Mouse (Mus musculus): ENCODE results near the gene Cyp4x1.

DNA sequence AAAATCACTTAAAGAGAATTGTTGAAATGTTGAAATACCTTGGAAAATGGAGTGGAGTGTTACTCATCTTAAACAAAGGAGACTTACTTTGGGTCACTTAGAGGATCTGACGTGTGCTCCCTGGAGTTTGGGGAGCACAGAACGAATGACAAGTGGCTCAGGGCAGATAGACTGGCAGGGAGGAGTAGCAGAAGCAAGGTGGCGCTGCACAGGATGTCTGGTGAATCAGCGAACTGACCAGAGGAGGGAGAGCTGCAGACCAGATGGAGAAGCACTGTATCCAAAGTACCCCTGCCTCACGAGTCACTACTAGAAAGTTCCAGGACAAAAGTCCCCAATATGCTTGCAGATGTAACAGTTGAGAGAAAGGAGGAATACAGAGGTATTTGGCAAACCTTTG lies 20.8 kb downstream of the Cyp4x1 start:
- TF ChIP-seq CTCF (IDR thresholded peaks at IDR 0.05): 0 out of 2 replicates have a peak, but pooled peaks have one; percentile 23
- no peak for TF ChIP-seq EP300 (IDR thresholded peaks at IDR 0.05)

Data from lung, postnatal 0 days (tissue).